ENCODE assay signal across 18 mouse cellular contexts in the genomic region with DNA sequence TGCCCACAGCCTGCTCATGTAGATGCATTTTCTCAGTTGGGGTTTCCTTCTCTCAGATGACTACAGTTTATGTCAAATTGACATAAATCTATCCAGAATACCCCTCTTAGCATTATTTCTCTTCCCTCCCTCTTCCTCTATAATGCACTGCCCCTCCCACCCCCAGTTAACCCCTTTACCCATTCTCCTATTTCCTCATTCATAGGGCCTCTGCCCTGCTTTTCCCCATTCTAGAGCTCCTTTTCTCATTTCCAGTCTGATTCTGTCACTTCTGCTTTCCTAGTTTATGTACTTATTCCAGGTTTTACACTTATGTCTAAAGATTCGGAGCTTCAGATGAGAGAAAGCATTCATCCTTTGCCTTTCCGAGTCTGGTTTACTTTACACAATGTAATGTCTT.
DNase-seq lines count a peak whose midpoint lies in the region; ATAC-seq and TF ChIP-seq lines count a peak whose summit lies in the region.
"Had no signal": no experiment of that assay in that cellular context is flagged by ENCODE, and none has a peak within 500 bp of the region (broad histone marks: within the 10 kb centered on the region; RNA-seq: fewer than 3 reads in every experiment).

No protein-coding gene starts in this region.

- intact Hi-C loops in heart, postnatal 10 days (cut with DNase I) = loop anchor here (5.0 kb wide), 1 partner anchor 1886 kb away; no protein-coding TSS in a partner anchor

- TF ChIP-seq POLR2A in bone marrow macrophage, adult 2 months (IDR thresholded peaks at IDR 0.05; ENCODE audit: borderline replicate concordance, low read depth, low read length) = no peak

- peak; percentile 64 for ATAC-seq in granulocyte monocyte progenitor cell, adult 5-6 weeks (replicated peaks; ENCODE audit: poor library complexity, severe bottlenecking)
- ATAC-seq in megakaryocyte, adult 5-6 weeks (ENCODE audit: poor library complexity, severe bottlenecking) = peak; percentile 53; the same call in 1 of the 2 replicates
- ATAC-seq: forebrain, embryonic 13.5 days; forebrain, embryonic 15.5 days had no signal

- no peak overlapping the region for H3K4me3 ChIP-seq in bone marrow macrophage, adult 2 months (ENCODE audit: insufficient read depth, low read length)
- H3K4me3 ChIP-seq: embryonic facial prominence, embryonic 10.5 days; embryonic facial prominence, embryonic 12.5 days; forebrain, embryonic 13.5 days; forebrain, embryonic 15.5 days had no signal

- peaks cover 19% of the 10 kb centered on the region for H3K4me1 ChIP-seq in bone marrow macrophage, adult 2 months (ENCODE audit: control insufficient read depth, insufficient read depth, low read length)
- H3K4me1 ChIP-seq: embryonic facial prominence, embryonic 10.5 days; embryonic facial prominence, embryonic 12.5 days; forebrain, embryonic 13.5 days; forebrain, embryonic 15.5 days had no signal

- DNase-seq in heart, postnatal 10 days = no peak
- DNase-seq in layer of hippocampus, postnatal 10 days (ENCODE audit: low spot score in 2 of 2) = no peak
- no peak for DNase-seq in layer of hippocampus, postnatal 36 days
- DNase-seq: adrenal gland, adult 2 months; adrenal gland, postnatal 10 days; adrenal gland, postnatal 25 days; cerebellum, adult 11-12 months; cerebellum, adult 2 months; cerebellum, adult 9-10 months; cerebellum, postnatal 10 days; cerebellum, postnatal 25 days had no signal

- H3K27ac ChIP-seq in bone marrow macrophage, adult 2 months (ENCODE audit: insufficient read depth, low read depth, low read length) = peak overlapping the region; percentile 82
- H3K27ac ChIP-seq: embryonic facial prominence, embryonic 10.5 days; embryonic facial prominence, embryonic 12.5 days; forebrain, embryonic 13.5 days; forebrain, embryonic 15.5 days had no signal

- no peak for TF ChIP-seq CTCF in bone marrow macrophage, adult 2 months (IDR thresholded peaks at IDR 0.05; ENCODE audit: low read depth, low read length)
